Mouse (Mus musculus): Measurements from ENCODE around the gene D1Ertd622e. TPM values are rescaled to one million over a fixed set of nuclear protein-coding genes. Genes with fewer than 3 reads are reported as not detected.

Gene D1Ertd622e
- polyA plus RNA-seq, 1 experiment, result 6.1 TPM

GRCm38 (mm10) chr1:97614531-97615462, 47.1 kb downstream of the D1Ertd622e start:
- TF ChIP-seq MYOG (IDR thresholded peaks at IDR 0.05; ENCODE audit: control insufficient read depth in 1 of 3, insufficient read depth in 1 of 3, insufficient read length in 2 of 3, low read depth in 2 of 3), result peak in 2 of 3 experiments; percentile 37 to 52
- peak; percentile 33; the same call in 1 of the 2 replicates for TF ChIP-seq CEBPB (IDR thresholded peaks at IDR 0.05; ENCODE audit: insufficient read depth, poor library complexity, severe bottlenecking)
- peak in 1 of 3 experiments; percentile 65 for TF ChIP-seq MYOD1 (IDR thresholded peaks at IDR 0.05; ENCODE audit: control insufficient read depth in 1 of 3, insufficient read length in 2 of 3, low read depth in 2 of 3)
- no peak for TF ChIP-seq E2F4 (IDR thresholded peaks at IDR 0.05; ENCODE audit: insufficient read depth)

DNA sequence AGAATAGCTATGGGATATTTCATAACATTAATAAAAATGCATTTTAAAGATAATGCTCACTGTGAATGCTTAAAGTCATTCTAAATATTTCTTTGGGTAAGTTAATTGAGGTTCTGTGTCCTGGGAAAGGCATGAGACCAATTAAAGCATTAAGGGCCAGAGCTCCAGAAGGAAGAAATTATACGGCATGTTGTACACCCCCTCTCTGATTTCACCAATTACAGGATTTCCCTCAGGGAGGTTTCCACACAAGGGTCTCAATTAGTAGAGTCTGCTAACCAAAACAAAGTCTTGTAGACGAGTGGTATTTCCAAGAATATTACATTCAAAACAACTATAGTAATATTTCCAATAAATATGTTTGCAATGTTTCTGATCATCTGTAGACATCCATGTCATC, 50.1 kb downstream of the D1Ertd622e start:
- H3K4me2 ChIP-seq (ENCODE audit: low read depth), result no peak overlapping the region
- no peaks in the 10 kb centered on the region for H3K79me2 ChIP-seq (ENCODE audit: control insufficient read depth, insufficient read depth)
- no peak overlapping the region for H3K4me3 ChIP-seq
- H3K36me3 ChIP-seq (ENCODE audit: control insufficient read depth, insufficient read depth), result no peaks in the 10 kb centered on the region
- H3K27me3 ChIP-seq (ENCODE audit: control insufficient read depth, insufficient read depth, insufficient read length), result no peaks in the 10 kb centered on the region
- TF ChIP-seq POLR2A (IDR thresholded peaks at IDR 0.05; ENCODE audit: insufficient read length, low read depth) (no peak), MAX (IDR thresholded peaks at IDR 0.05; ENCODE audit: low read depth) (no peak), E2F4 (IDR thresholded peaks at IDR 0.05; ENCODE audit: insufficient read depth) (no peak), MYOD1 (IDR thresholded peaks at IDR 0.05; ENCODE audit: control insufficient read depth in 1 of 3, insufficient read length in 2 of 3, low read depth in 2 of 3) (no peak), REST (IDR thresholded peaks at IDR 0.05; ENCODE audit: insufficient read depth, insufficient read length) (no peak), POLR2AphosphoS2 (IDR thresholded peaks at IDR 0.05; ENCODE audit: insufficient read length, low read depth) (no peak), TCF12 (IDR thresholded peaks at IDR 0.05; ENCODE audit: insufficient read depth, poor library complexity, severe bottlenecking) (no peak), SRF (IDR thresholded peaks at IDR 0.05; ENCODE audit: control insufficient read depth, insufficient read length, low read depth) (no peak), TCF3 (IDR thresholded peaks at IDR 0.05; ENCODE audit: insufficient read length, low read depth) (no peak), USF1 (IDR thresholded peaks at IDR 0.05; ENCODE audit: low read depth) (no peak), MYOG (IDR thresholded peaks at IDR 0.05; ENCODE audit: control insufficient read depth in 1 of 3, insufficient read depth in 1 of 3, insufficient read length in 2 of 3, low read depth in 2 of 3) (no peak), CEBPB (IDR thresholded peaks at IDR 0.05; ENCODE audit: insufficient read depth, poor library complexity, severe bottlenecking) (no peak)
- H3ac ChIP-seq (ENCODE audit: control insufficient read depth, insufficient read length), result no peak overlapping the region

More at GRCm38 (mm10) chr1:97614531-97615462, 47.1 kb downstream of the D1Ertd622e start:
- Histone ChIP-seq H3K36me3 (ENCODE audit: control insufficient read depth, insufficient read depth) (no peaks in the 10 kb centered on the region), H3K27me3 (ENCODE audit: control insufficient read depth, insufficient read depth, insufficient read length) (no peaks in the 10 kb centered on the region), H3K4me3 (no peak overlapping the region), H3ac (ENCODE audit: control insufficient read depth, insufficient read length) (no peak overlapping the region), H3K79me2 (ENCODE audit: control insufficient read depth, insufficient read depth) (no peaks in the 10 kb centered on the region), H3K4me2 (ENCODE audit: low read depth) (no peak overlapping the region)

DNA sequence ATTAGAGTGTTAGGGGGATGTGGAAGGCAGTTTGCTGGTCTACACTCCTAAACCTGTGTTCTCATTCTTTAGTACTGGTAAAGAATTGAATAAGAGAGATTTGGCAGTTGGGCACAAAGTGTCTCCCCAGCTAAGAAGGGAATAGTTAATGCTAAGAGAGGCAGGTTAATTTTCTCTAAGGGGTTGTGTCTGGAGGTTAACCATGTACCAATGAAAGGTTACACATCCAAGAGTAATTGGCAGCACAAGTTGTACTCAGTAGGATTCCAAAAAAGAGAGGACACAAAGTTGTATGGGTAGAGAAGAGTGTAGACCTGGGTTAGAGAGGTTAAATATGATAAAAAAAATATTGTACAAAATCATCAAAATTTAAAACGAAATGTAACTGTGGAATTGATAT, 58.5 kb downstream of the D1Ertd622e start:
- TF ChIP-seq POLR2A (IDR thresholded peaks at IDR 0.05; ENCODE audit: insufficient read length, low read depth) (no peak), MYOG (IDR thresholded peaks at IDR 0.05; ENCODE audit: control insufficient read depth in 1 of 3, insufficient read depth in 1 of 3, insufficient read length in 2 of 3, low read depth in 2 of 3) (no peak), POLR2AphosphoS2 (IDR thresholded peaks at IDR 0.05; ENCODE audit: insufficient read length, low read depth) (no peak), SRF (IDR thresholded peaks at IDR 0.05; ENCODE audit: control insufficient read depth, insufficient read length, low read depth) (no peak), REST (IDR thresholded peaks at IDR 0.05; ENCODE audit: insufficient read depth, insufficient read length) (no peak), MAX (IDR thresholded peaks at IDR 0.05; ENCODE audit: low read depth) (no peak)
- H3ac ChIP-seq (ENCODE audit: control insufficient read depth, insufficient read length), result no peak overlapping the region

GRCm38 (mm10) chr1:97600371-97600770, 61.5 kb downstream of the D1Ertd622e start:
- no peak overlapping the region for H3K4me3 ChIP-seq
- TF ChIP-seq MAX (IDR thresholded peaks at IDR 0.05; ENCODE audit: low read depth), result no peak
- H3ac ChIP-seq (ENCODE audit: control insufficient read depth, insufficient read length), result no peak overlapping the region
- H3K4me2 ChIP-seq (ENCODE audit: low read depth), result no peak overlapping the region
- H3K36me3 ChIP-seq (ENCODE audit: control insufficient read depth, insufficient read depth), result no peaks in the 10 kb centered on the region
- no peaks in the 10 kb centered on the region for H3K27me3 ChIP-seq (ENCODE audit: control insufficient read depth, insufficient read depth, insufficient read length)
- H3K79me2 ChIP-seq (ENCODE audit: control insufficient read depth, insufficient read depth), result no peaks in the 10 kb centered on the region

More for the DNA sequence above, 58.5 kb downstream of the D1Ertd622e start:
- Histone ChIP-seq H3K27me3 (ENCODE audit: control insufficient read depth, insufficient read depth, insufficient read length) (no peaks in the 10 kb centered on the region), H3K4me2 (ENCODE audit: low read depth) (no peak overlapping the region), H3K36me3 (ENCODE audit: control insufficient read depth, insufficient read depth) (no peaks in the 10 kb centered on the region), H3K4me3 (no peak overlapping the region), H3K79me2 (ENCODE audit: control insufficient read depth, insufficient read depth) (no peaks in the 10 kb centered on the region)

GRCm38 (mm10) chr1:97599101-97599500, 62.8 kb downstream of the D1Ertd622e start:
- Histone ChIP-seq H3K4me2 (ENCODE audit: low read depth) (no peak overlapping the region), H3ac (ENCODE audit: control insufficient read depth, insufficient read length) (no peak overlapping the region), H3K36me3 (ENCODE audit: control insufficient read depth, insufficient read depth) (no peaks in the 10 kb centered on the region), H3K27me3 (ENCODE audit: control insufficient read depth, insufficient read depth, insufficient read length) (no peaks in the 10 kb centered on the region), H3K79me2 (ENCODE audit: control insufficient read depth, insufficient read depth) (no peaks in the 10 kb centered on the region), H3K4me3 (no peak overlapping the region)
- TF ChIP-seq MYOD1 (IDR thresholded peaks at IDR 0.05; ENCODE audit: control insufficient read depth in 1 of 3, insufficient read length in 2 of 3, low read depth in 2 of 3) (no peak), CEBPB (IDR thresholded peaks at IDR 0.05; ENCODE audit: insufficient read depth, poor library complexity, severe bottlenecking) (no peak), MAX (IDR thresholded peaks at IDR 0.05; ENCODE audit: low read depth) (no peak), POLR2A (IDR thresholded peaks at IDR 0.05; ENCODE audit: insufficient read length, low read depth) (no peak), POLR2AphosphoS2 (IDR thresholded peaks at IDR 0.05; ENCODE audit: insufficient read length, low read depth) (no peak), E2F4 (IDR thresholded peaks at IDR 0.05; ENCODE audit: insufficient read depth) (no peak), TCF3 (IDR thresholded peaks at IDR 0.05; ENCODE audit: insufficient read length, low read depth) (no peak), TCF12 (IDR thresholded peaks at IDR 0.05; ENCODE audit: insufficient read depth, poor library complexity, severe bottlenecking) (no peak), SRF (IDR thresholded peaks at IDR 0.05; ENCODE audit: control insufficient read depth, insufficient read length, low read depth) (no peak), USF1 (IDR thresholded peaks at IDR 0.05; ENCODE audit: low read depth) (no peak)
